Mouse (Mus musculus): ENCODE results near the gene Xylb.

DNA sequence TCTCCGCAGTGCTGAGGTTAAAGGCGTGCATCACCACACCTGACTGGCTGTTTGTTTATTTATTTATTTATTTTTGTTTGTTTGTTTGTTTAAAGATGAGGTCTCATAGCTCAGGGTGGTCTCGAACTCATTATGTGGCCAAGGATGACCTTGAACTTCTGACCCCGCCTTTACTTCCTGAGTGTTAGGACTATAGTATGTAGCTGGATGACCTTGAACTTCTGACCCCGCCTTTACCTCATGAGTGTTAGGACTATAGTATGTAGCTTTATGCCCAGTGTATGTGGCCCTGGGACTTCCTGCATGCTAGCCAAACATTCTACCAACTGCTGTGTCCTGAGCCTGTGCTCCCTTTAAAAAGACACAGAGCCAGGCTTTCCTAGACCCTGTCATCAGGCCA lies 4.2 kb downstream of the Xylb start:
- TF ChIP-seq POLR2A (IDR thresholded peaks at IDR 0.05; ENCODE audit: insufficient read depth, low read length) (no peak), CTCF (IDR thresholded peaks at IDR 0.05; ENCODE audit: low read depth, low read length) (no peak), EP300 (IDR thresholded peaks at IDR 0.05; ENCODE audit: insufficient read depth, low read depth, low read length) (no peak)
